Mouse (Mus musculus): ENCODE results near the gene Rdh5.

GRCm38 (mm10) chr10:128910066-128910841 lies 12.4 kb downstream of the Rdh5 start:
- no peak for TF ChIP-seq CTCF (IDR thresholded peaks at IDR 0.05; ENCODE audit: borderline replicate concordance, control insufficient read depth, extremely low read depth, insufficient read depth, low read length, poor library complexity)
- TF ChIP-seq POLR2A (IDR thresholded peaks at IDR 0.05; ENCODE audit: control insufficient read depth, extremely low read depth, insufficient read depth, low read length, poor library complexity), result no peak

Measured in thymus, adult 2 months (tissue).